Mouse (Mus musculus): ENCODE measurements at regions not wholly inside any gene's neighbourhood (a gene's known extent, or its start where the extent isn't known, plus 50 kb on each side); places are given as distances from the start of the nearest gene placed in this dataset.

- WGBS = 86% methylated on average over 1 of the region's 1 CpGs
- no peaks in the 10 kb centered on the region for H3K36me3 ChIP-seq (ENCODE audit: control insufficient read depth, insufficient read depth, low read length)
- no peaks in the 10 kb centered on the region for H3K4me1 ChIP-seq (replicated peaks; ENCODE audit: control insufficient read depth, insufficient read depth, low read length)
- H3K27ac ChIP-seq (ENCODE audit: low read depth, low read length) = no peak overlapping the region
- no peak overlapping the region for H3K4me3 ChIP-seq (ENCODE audit: low read depth, low read length)
- no peaks in the 10 kb centered on the region for H3K27me3 ChIP-seq (replicated peaks; ENCODE audit: control insufficient read depth, insufficient read depth, low read length)
- H3K9ac ChIP-seq (ENCODE audit: low read depth, low read length) = no peak overlapping the region
- ATAC-seq (replicated peaks; ENCODE audit: low FRiP score) (no peak), DNase-seq (ENCODE audit: low spot score) (no peak)
- no peaks in the 10 kb centered on the region for H3K9me3 ChIP-seq (ENCODE audit: control insufficient read depth, low read length)
- no peak overlapping the region for H3K4me2 ChIP-seq
Observed at GRCm38 (mm10) chr1:64220486-64220885, 98.4 kb upstream of the Klf7 start.

GRCm38 (mm10) chr1:64220040-64220439 is 98.0 kb upstream of the Klf7 start:
- 81% methylated on average over 5 of the region's 5 CpGs for WGBS
- Histone ChIP-seq H3K4me3 (ENCODE audit: low read depth, low read length) (no peak overlapping the region), H3K9me3 (ENCODE audit: control insufficient read depth, low read length) (no peaks in the 10 kb centered on the region), H3K27ac (ENCODE audit: low read depth, low read length) (no peak overlapping the region), H3K4me2 (no peak overlapping the region), H3K27me3 (replicated peaks; ENCODE audit: control insufficient read depth, insufficient read depth, low read length) (no peaks in the 10 kb centered on the region), H3K36me3 (ENCODE audit: control insufficient read depth, insufficient read depth, low read length) (no peaks in the 10 kb centered on the region), H3K4me1 (replicated peaks; ENCODE audit: control insufficient read depth, insufficient read depth, low read length) (no peaks in the 10 kb centered on the region), H3K9ac (ENCODE audit: low read depth, low read length) (no peak overlapping the region)
- ATAC-seq (replicated peaks; ENCODE audit: low FRiP score) (no peak), DNase-seq (ENCODE audit: low spot score) (no peak)

- Histone ChIP-seq H3K4me3 (ENCODE audit: low read depth, low read length) (no peak overlapping the region), H3K27me3 (replicated peaks; ENCODE audit: control insufficient read depth, insufficient read depth, low read length) (no peaks in the 10 kb centered on the region), H3K9me3 (ENCODE audit: control insufficient read depth, low read length) (no peaks in the 10 kb centered on the region), H3K36me3 (ENCODE audit: control insufficient read depth, insufficient read depth, low read length) (no peaks in the 10 kb centered on the region), H3K9ac (ENCODE audit: low read depth, low read length) (no peak overlapping the region), H3K27ac (ENCODE audit: low read depth, low read length) (no peak overlapping the region), H3K4me1 (replicated peaks; ENCODE audit: control insufficient read depth, insufficient read depth, low read length) (no peaks in the 10 kb centered on the region), H3K4me2 (no peak overlapping the region)
- no peak for ATAC-seq (replicated peaks; ENCODE audit: low FRiP score)
- no peak for DNase-seq (ENCODE audit: low spot score)
- 64% methylated on average over 4 of the region's 4 CpGs for WGBS
Observed at GRCm38 (mm10) chr1:64215646-64216045, 93.6 kb upstream of the Klf7 start.

GRCm38 (mm10) chr1:64209131-64209530 is 87.0 kb upstream of the Klf7 start:
- DNase-seq (ENCODE audit: low spot score) (no peak), ATAC-seq (replicated peaks; ENCODE audit: low FRiP score) (no peak)
- H3K4me1 ChIP-seq (replicated peaks; ENCODE audit: control insufficient read depth, insufficient read depth, low read length) = no peaks in the 10 kb centered on the region
- no peak overlapping the region for H3K27ac ChIP-seq (ENCODE audit: low read depth, low read length)
- no peaks in the 10 kb centered on the region for H3K9me3 ChIP-seq (ENCODE audit: control insufficient read depth, low read length)
- no peaks in the 10 kb centered on the region for H3K27me3 ChIP-seq (replicated peaks; ENCODE audit: control insufficient read depth, insufficient read depth, low read length)
- H3K4me3 ChIP-seq (ENCODE audit: low read depth, low read length) = no peak overlapping the region
- no peak overlapping the region for H3K4me2 ChIP-seq
- H3K9ac ChIP-seq (ENCODE audit: low read depth, low read length) = no peak overlapping the region
- no peaks in the 10 kb centered on the region for H3K36me3 ChIP-seq (ENCODE audit: control insufficient read depth, insufficient read depth, low read length)
- 61% methylated on average over 1 of the region's 1 CpGs for WGBS

GRCm38 (mm10) chr1:64200387-64201023 is 78.4 kb upstream of the Klf7 start:
- Histone ChIP-seq H3K4me2 (no peak overlapping the region), H3K36me3 (ENCODE audit: control insufficient read depth, insufficient read depth, low read length) (no peaks in the 10 kb centered on the region), H3K27me3 (replicated peaks; ENCODE audit: control insufficient read depth, insufficient read depth, low read length) (no peaks in the 10 kb centered on the region), H3K9me3 (ENCODE audit: control insufficient read depth, low read length) (no peaks in the 10 kb centered on the region), H3K9ac (ENCODE audit: low read depth, low read length) (no peak overlapping the region), H3K4me3 (ENCODE audit: low read depth, low read length) (no peak overlapping the region), H3K4me1 (replicated peaks; ENCODE audit: control insufficient read depth, insufficient read depth, low read length) (no peaks in the 10 kb centered on the region), H3K27ac (ENCODE audit: low read depth, low read length) (no peak overlapping the region)
- WGBS = 43% methylated on average over 5 of the region's 5 CpGs
- DNase-seq (ENCODE audit: low spot score) (no peak), ATAC-seq (replicated peaks; ENCODE audit: low FRiP score) (no peak)

GRCm38 (mm10) chr1:64198781-64199180 is 76.7 kb upstream of the Klf7 start:
- ATAC-seq (replicated peaks; ENCODE audit: low FRiP score) (no peak), DNase-seq (ENCODE audit: low spot score) (no peak)
- H3K4me3 ChIP-seq (ENCODE audit: low read depth, low read length) = no peak overlapping the region
- no peaks in the 10 kb centered on the region for H3K36me3 ChIP-seq (ENCODE audit: control insufficient read depth, insufficient read depth, low read length)
- H3K27ac ChIP-seq (ENCODE audit: low read depth, low read length) = no peak overlapping the region
- no peaks in the 10 kb centered on the region for H3K4me1 ChIP-seq (replicated peaks; ENCODE audit: control insufficient read depth, insufficient read depth, low read length)
- no peak overlapping the region for H3K4me2 ChIP-seq
- 87% methylated on average over 5 of the region's 5 CpGs for WGBS
- no peaks in the 10 kb centered on the region for H3K9me3 ChIP-seq (ENCODE audit: control insufficient read depth, low read length)
- no peaks in the 10 kb centered on the region for H3K27me3 ChIP-seq (replicated peaks; ENCODE audit: control insufficient read depth, insufficient read depth, low read length)
- no peak overlapping the region for H3K9ac ChIP-seq (ENCODE audit: low read depth, low read length)

- WGBS = 73% methylated on average over 2 of the region's 2 CpGs
- H3K4me1 ChIP-seq (replicated peaks; ENCODE audit: control insufficient read depth, insufficient read depth, low read length) = no peaks in the 10 kb centered on the region; the same call in 1 of the 2 replicates
- H3K9me3 ChIP-seq (ENCODE audit: control insufficient read depth, low read length) = no peaks in the 10 kb centered on the region
- no peak overlapping the region for H3K4me3 ChIP-seq (ENCODE audit: low read depth, low read length)
- DNase-seq (ENCODE audit: low spot score) = no peak
- no peaks in the 10 kb centered on the region for H3K36me3 ChIP-seq (ENCODE audit: control insufficient read depth, insufficient read depth, low read length)
- ATAC-seq (replicated peaks; ENCODE audit: low FRiP score) = no peak
- H3K27me3 ChIP-seq (replicated peaks; ENCODE audit: control insufficient read depth, insufficient read depth, low read length) = no peaks in the 10 kb centered on the region
- H3K9ac ChIP-seq (ENCODE audit: low read depth, low read length) = no peak overlapping the region
- no peak overlapping the region for H3K4me2 ChIP-seq
- H3K27ac ChIP-seq (ENCODE audit: low read depth, low read length) = no peak overlapping the region
Observed at GRCm38 (mm10) chr1:64198322-64198721, 76.2 kb upstream of the Klf7 start.

- H3K36me3 ChIP-seq (ENCODE audit: control insufficient read depth, insufficient read depth, low read length) = no peaks in the 10 kb centered on the region
- no peak overlapping the region for H3K4me3 ChIP-seq (ENCODE audit: low read depth, low read length)
- no peak overlapping the region for H3K9ac ChIP-seq (ENCODE audit: low read depth, low read length)
- H3K9me3 ChIP-seq (ENCODE audit: control insufficient read depth, low read length) = no peaks in the 10 kb centered on the region
- peaks cover 3% of the 10 kb centered on the region; the same call in 1 of the 2 replicates for H3K4me1 ChIP-seq (replicated peaks; ENCODE audit: control insufficient read depth, insufficient read depth, low read length)
- no peaks in the 10 kb centered on the region for H3K27me3 ChIP-seq (replicated peaks; ENCODE audit: control insufficient read depth, insufficient read depth, low read length)
- no peak overlapping the region for H3K27ac ChIP-seq (ENCODE audit: low read depth, low read length)
- H3K4me2 ChIP-seq = no peak overlapping the region
- DNase-seq (ENCODE audit: low spot score) (no peak), ATAC-seq (replicated peaks; ENCODE audit: low FRiP score) (no peak)
- 51% methylated on average over 4 of the region's 4 CpGs for WGBS
Observed at GRCm38 (mm10) chr1:64195970-64196491, 73.9 kb upstream of the Klf7 start.

- H3K9me3 ChIP-seq (ENCODE audit: control insufficient read depth, low read length) = no peaks in the 10 kb centered on the region
- DNase-seq (ENCODE audit: low spot score) (no peak), ATAC-seq (replicated peaks; ENCODE audit: low FRiP score) (no peak)
- no peaks in the 10 kb centered on the region for H3K27me3 ChIP-seq (replicated peaks; ENCODE audit: control insufficient read depth, insufficient read depth, low read length)
- H3K4me2 ChIP-seq = no peak overlapping the region
- H3K4me3 ChIP-seq (ENCODE audit: low read depth, low read length) = no peak overlapping the region
- no peak overlapping the region for H3K27ac ChIP-seq (ENCODE audit: low read depth, low read length)
- peaks cover 3% of the 10 kb centered on the region; the same call in 1 of the 2 replicates for H3K4me1 ChIP-seq (replicated peaks; ENCODE audit: control insufficient read depth, insufficient read depth, low read length)
- no peak overlapping the region for H3K9ac ChIP-seq (ENCODE audit: low read depth, low read length)
- H3K36me3 ChIP-seq (ENCODE audit: control insufficient read depth, insufficient read depth, low read length) = no peaks in the 10 kb centered on the region
- WGBS = 55% methylated on average over 4 of the region's 4 CpGs
Observed at GRCm38 (mm10) chr1:64195294-64195693, 73.2 kb upstream of the Klf7 start.
